Mouse (Mus musculus): ENCODE measurements around the gene Rpl10a.
"Not testable (repeated sequence)": the region's sequence is repeated elsewhere in the genome, so short reads cannot be mapped to it uniquely, and the experiment has no call there.

Rpl10a gene

GRCm38 (mm10) chr17:28308297-28309195 lies 19.7 kb upstream of the Rpl10a start:
- DNase-seq (ENCODE audit: low read depth in 1 of 2, low spot score in 2 of 2) = peak in 1 of 2 experiments; percentile 71

GRCm38 (mm10) chr17:28310831-28311230 lies 17.4 kb upstream of the Rpl10a start:
- no peak for DNase-seq (ENCODE audit: low read depth in 1 of 2, low spot score in 2 of 2)

- no peak for DNase-seq (ENCODE audit: low read depth in 1 of 2, low spot score in 2 of 2)
These were observed 16.7 kb upstream of the Rpl10a start for GRCm38 (mm10) chr17:28311366-28312132.

GRCm38 (mm10) chr17:28312232-28313211 lies 15.7 kb upstream of the Rpl10a start:
- DNase-seq (ENCODE audit: low read depth in 1 of 2, low spot score in 2 of 2) = no peak

- peak; percentile 83 to 84 for DNase-seq (ENCODE audit: low read depth in 1 of 2, low spot score in 2 of 2)
These were observed 14.9 kb upstream of the Rpl10a start, which contains the start of gene Fance for GRCm38 (mm10) chr17:28313212-28313879. Fance (plus strand) TSS chr17:28313519.

GRCm38 (mm10) chr17:28313880-28314225 lies 14.4 kb upstream of the Rpl10a start:
- DNase-seq (ENCODE audit: low read depth in 1 of 2, low spot score in 2 of 2) = no peak

- DNase-seq (ENCODE audit: low read depth in 1 of 2, low spot score in 2 of 2) = no peak
These were observed 12.6 kb upstream of the Rpl10a start for GRCm38 (mm10) chr17:28315611-28316160.

GRCm38 (mm10) chr17:28316476-28316875 lies 11.8 kb upstream of the Rpl10a start:
- DNase-seq (ENCODE audit: low read depth in 1 of 2, low spot score in 2 of 2) = no peak

GRCm38 (mm10) chr17:28317091-28317490 lies 11.2 kb upstream of the Rpl10a start:
- no peak for DNase-seq (ENCODE audit: low read depth in 1 of 2, low spot score in 2 of 2)

GRCm38 (mm10) chr17:28317725-28318124 lies 10.5 kb upstream of the Rpl10a start:
- no peak for DNase-seq (ENCODE audit: low read depth in 1 of 2, low spot score in 2 of 2)

GRCm38 (mm10) chr17:28321700-28322099 lies 6.6 kb upstream of the Rpl10a start:
- no peak for DNase-seq (ENCODE audit: low read depth in 1 of 2, low spot score in 2 of 2)

- DNase-seq (ENCODE audit: low read depth in 1 of 2, low spot score in 2 of 2) = no peak
These were observed 4.5 kb upstream of the Rpl10a start for GRCm38 (mm10) chr17:28323786-28324185.

- not testable (repeated sequence) for DNase-seq (ENCODE audit: low read depth in 1 of 2, low spot score in 2 of 2)
These were observed 3.9 kb upstream of the Rpl10a start for GRCm38 (mm10) chr17:28324416-28324815.

GRCm38 (mm10) chr17:28325751-28326150 lies 2.5 kb upstream of the Rpl10a start:
- DNase-seq (ENCODE audit: low read depth in 1 of 2, low spot score in 2 of 2) = no peak

- no peak for DNase-seq (ENCODE audit: low read depth in 1 of 2, low spot score in 2 of 2)
These were observed 1.3 kb upstream of the Rpl10a start for GRCm38 (mm10) chr17:28326951-28327350.

GRCm38 (mm10) chr17:28327673-28328325 lies 472 bp upstream of the Rpl10a start:
- DNase-seq (ENCODE audit: low read depth in 1 of 2, low spot score in 2 of 2) = no peak

GRCm38 (mm10) chr17:28328946-28329345 lies 675 bp downstream of the Rpl10a start:
- no peak for DNase-seq (ENCODE audit: low read depth in 1 of 2, low spot score in 2 of 2)

GRCm38 (mm10) chr17:28329503-28330231 lies 1.4 kb downstream of the Rpl10a start:
- no peak for DNase-seq (ENCODE audit: low read depth in 1 of 2, low spot score in 2 of 2)

GRCm38 (mm10) chr17:28330232-28330546 lies 1.9 kb downstream of the Rpl10a start:
- no peak for DNase-seq (ENCODE audit: low read depth in 1 of 2, low spot score in 2 of 2)

All from monocyte, adult 2 months (primary cell).